ENCODE assay signal across 10 mouse cellular contexts in the genomic region with DNA sequence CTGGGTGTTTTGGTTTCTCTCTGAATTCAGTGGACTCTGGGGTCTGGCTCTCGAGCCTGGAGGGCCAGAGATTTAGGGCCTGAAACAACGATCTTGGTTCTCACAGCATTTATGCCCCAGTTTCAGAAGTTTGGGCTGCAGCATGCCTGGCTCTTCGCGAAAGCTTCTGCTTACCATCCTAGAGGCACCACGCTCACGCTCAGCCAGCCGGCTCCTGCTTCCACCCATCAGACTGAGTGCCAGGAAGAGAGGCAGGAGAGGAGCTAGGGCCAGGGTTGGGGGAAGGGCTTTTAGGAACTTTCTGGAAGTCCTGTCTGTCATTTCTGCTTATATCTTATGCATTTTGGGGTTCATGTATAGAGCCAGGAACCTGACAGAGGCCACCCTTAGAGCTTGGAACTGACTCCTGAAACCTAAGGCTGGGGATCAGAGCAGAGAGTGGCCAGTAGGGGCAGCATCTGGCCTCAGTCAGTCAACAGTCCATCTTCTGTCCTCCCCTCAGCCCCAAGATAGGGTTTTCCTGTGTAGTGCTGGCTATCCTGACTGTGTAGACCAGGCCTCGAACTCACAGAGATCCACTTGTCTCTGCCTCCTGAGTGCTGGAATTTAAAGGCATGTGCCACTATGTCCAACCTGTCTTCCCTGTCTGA.
DNase-seq lines count a peak whose midpoint lies in the region; ATAC-seq and TF ChIP-seq lines count a peak whose summit lies in the region.
"Had no signal": no experiment of that assay in that cellular context is flagged by ENCODE, and none has a peak within 500 bp of the region (broad histone marks: within the 10 kb centered on the region; RNA-seq: fewer than 3 reads in every experiment).

No protein-coding gene starts in this region.

- no peak for TF ChIP-seq POLR2A in testis, adult 2 months (IDR thresholded peaks at IDR 0.05; ENCODE audit: control insufficient read depth, low read depth, low read length)

- 83% methylated on average over 8 of the region's 8 CpGs for WGBS in hindbrain, postnatal 0 days
- 94% methylated on average over 8 of the region's 8 CpGs for WGBS in hindbrain, embryonic 13.5 days

- TF ChIP-seq CTCF in hindbrain, postnatal 0 days (IDR thresholded peaks at IDR 0.05; ENCODE audit: low read depth): peak; percentile 62
- peak; percentile 27; the same call in 1 of the 2 replicates for TF ChIP-seq CTCF in testis, adult 2 months (IDR thresholded peaks at IDR 0.05; ENCODE audit: control insufficient read depth, insufficient read depth, insufficient replicate concordance, low read depth, low read length)

- intact Hi-C loops in left cerebral cortex, postnatal 25 days (cut with DNase I): no loop called here

- no peaks in the 10 kb centered on the region for H3K9me3 ChIP-seq in hindbrain, postnatal 0 days (ENCODE audit: low read length)
- no peaks in the 10 kb centered on the region for H3K9me3 ChIP-seq in hindbrain, embryonic 13.5 days

- H3K27ac ChIP-seq in hindbrain, postnatal 0 days: no peak overlapping the region
- no peak overlapping the region for H3K27ac ChIP-seq in hindbrain, embryonic 13.5 days
- H3K27ac ChIP-seq in testis, adult 2 months (ENCODE audit: control insufficient read depth, insufficient read depth, low read depth, low read length): no peak overlapping the region

- no peak overlapping the region for H3K4me2 ChIP-seq in hindbrain, postnatal 0 days (ENCODE audit: low read depth, low read length)
- H3K4me2 ChIP-seq in hindbrain, embryonic 13.5 days: no peak overlapping the region

- H3K9ac ChIP-seq in hindbrain, postnatal 0 days (replicated peaks; ENCODE audit: low read length): no peak overlapping the region
- no peak overlapping the region for H3K9ac ChIP-seq in hindbrain, embryonic 13.5 days

- ATAC-seq in CD4-positive, CD25-positive, alpha-beta regulatory T cell, adult 4 months: no peak
- ATAC-seq in hindbrain, postnatal 0 days: no peak
- no peak for ATAC-seq in hindbrain, embryonic 13.5 days (ENCODE audit: low FRiP score)
- ATAC-seq: intestine, embryonic 16.5 days had no signal

- 0 out of 2 replicates have a peak, but pooled peaks cover 2% of the 10 kb centered on the region for H3K27me3 ChIP-seq in hindbrain, postnatal 0 days (ENCODE audit: insufficient read depth, low read length)
- peaks cover 27% of the 10 kb centered on the region for H3K27me3 ChIP-seq in hindbrain, embryonic 13.5 days
- no peaks in the 10 kb centered on the region for H3K27me3 ChIP-seq in testis, adult 2 months (ENCODE audit: control insufficient read depth, insufficient read depth, low read length)

- H3K4me1 ChIP-seq in hindbrain, postnatal 0 days (ENCODE audit: insufficient read depth, low read length): peaks cover 16% of the 10 kb centered on the region; the same call in 1 of the 2 replicates
- peaks cover 38% of the 10 kb centered on the region for H3K4me1 ChIP-seq in hindbrain, embryonic 13.5 days (replicated peaks)
- H3K4me1 ChIP-seq in testis, adult 2 months (ENCODE audit: control insufficient read depth, insufficient read depth, low read length): peaks cover 17% of the 10 kb centered on the region

- DNase-seq in CD4-positive, CD25-positive, alpha-beta regulatory T cell, adult 2 months (ENCODE audit: low read depth, low spot score): peak; percentile 18
- no peak for DNase-seq in hindbrain, postnatal 0 days (ENCODE audit: low spot score)
- no peak for DNase-seq in testis, postnatal 14 days (ENCODE audit: low spot score)
- DNase-seq in urinary bladder, postnatal 10 days (ENCODE audit: low spot score): no peak
- no peak for DNase-seq in left cerebral cortex, postnatal 25 days (ENCODE audit: low spot score in 2 of 2)
- DNase-seq: heart, adult 18-20 months had no signal

- no peaks in the 10 kb centered on the region for H3K36me3 ChIP-seq in hindbrain, postnatal 0 days (ENCODE audit: insufficient read depth, low read length)
- no peaks in the 10 kb centered on the region for H3K36me3 ChIP-seq in hindbrain, embryonic 13.5 days
- no peaks in the 10 kb centered on the region for H3K36me3 ChIP-seq in testis, adult 2 months (ENCODE audit: control insufficient read depth, insufficient read depth, low read length)

- no peak overlapping the region for H3K4me3 ChIP-seq in hindbrain, postnatal 0 days (ENCODE audit: low read length)
- no peak overlapping the region for H3K4me3 ChIP-seq in hindbrain, embryonic 13.5 days
- H3K4me3 ChIP-seq in testis, adult 2 months (ENCODE audit: control insufficient read depth, low read depth, low read length): no peak overlapping the region
